Mouse (Mus musculus): ENCODE measurements around the gene Pus10. TPM values are rescaled to one million over a fixed set of nuclear protein-coding genes. Genes with fewer than 3 reads are reported as not detected.

Gene Pus10
- total and polyA plus RNA-seq, 3 experiments, result 43.4 to 416 (median 52.5) TPM

DNA sequence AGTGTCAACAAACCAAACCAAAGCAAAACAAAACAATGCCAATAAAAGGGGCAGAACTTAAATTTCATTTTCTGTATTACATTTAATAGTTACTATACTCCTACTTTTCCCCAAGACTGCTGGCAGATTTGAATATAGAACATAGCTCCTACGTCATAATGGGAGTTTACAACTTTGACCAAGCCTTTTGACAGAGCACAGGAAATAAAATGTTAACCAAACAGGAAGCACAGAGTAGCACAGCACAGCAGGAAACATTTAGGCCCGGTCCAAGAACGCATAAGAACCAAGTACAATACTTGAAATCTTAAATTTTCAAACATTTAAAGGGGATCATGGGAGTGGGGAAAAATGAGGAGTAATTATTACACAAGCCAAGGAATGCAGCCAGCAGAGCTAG, 116.6 kb downstream of the Pus10 start (continued):
- TF ChIP-seq ZMIZ1 (IDR thresholded peaks at IDR 0.05; ENCODE audit: low read depth, low read length) (no peak), POLR2A (IDR thresholded peaks at IDR 0.05; ENCODE audit: control insufficient read depth in 1 of 2, insufficient read depth in 1 of 2, low read depth in 1 of 2, low read length in 2 of 2, poor library complexity in 1 of 2) (no peak)

Other genes starting within 250 kb of the Pus10 start
- gene Ahsa2, start 167.6 kb upstream of the Pus10 start, total RNA-seq (2012; rRNA removed), result 35.6 and 36.2 TPM in 2 replicates
- 10 to 100 TPM in 1 of 2 experiments, not detected in 1; 37.8 TPM for gene Ahsa2, start 167.6 kb upstream of the Pus10 start, polyA plus RNA-seq (2012; ENCODE audit: insufficient read depth in 1 of 2, insufficient read length in 2 of 2, low read depth in 1 of 2, low replicate concordance in 2 of 2, missing spikeins in 1 of 2)
- not detected in 2 replicates for gene 1700093K21Rik, start 144.5 kb upstream of the Pus10 start, total RNA-seq (2012; rRNA removed)
- gene 1700093K21Rik, start 144.5 kb upstream of the Pus10 start, polyA plus RNA-seq (2012; ENCODE audit: insufficient read depth in 1 of 2, insufficient read length in 2 of 2, low read depth in 1 of 2, low replicate concordance in 2 of 2, missing spikeins in 1 of 2), result not detected
- 13.7 and 14.1 TPM in 2 replicates for gene 0610010F05Rik, start 32.0 kb upstream of the Pus10 start, total RNA-seq (2012; rRNA removed)
- 100 to 1,000 TPM in 1 of 2 experiments, 10 to 100 TPM in 1; 13.8 to 156 TPM for gene 0610010F05Rik, start 32.0 kb upstream of the Pus10 start, polyA plus RNA-seq (2012; ENCODE audit: insufficient read depth in 1 of 2, insufficient read length in 2 of 2, low read depth in 1 of 2, low replicate concordance in 2 of 2, missing spikeins in 1 of 2)
- 24.7 and 32.1 TPM in 2 replicates for gene Pex13, start 285 bp downstream of the Pus10 start, total RNA-seq (2012; rRNA removed)
- gene Pex13, start 285 bp downstream of the Pus10 start, polyA plus RNA-seq (2012; ENCODE audit: insufficient read depth in 1 of 2, insufficient read length in 2 of 2, low read depth in 1 of 2, low replicate concordance in 2 of 2, missing spikeins in 1 of 2), result 10 to 100 TPM in 1 of 2 experiments, not detected in 1; 24.7 TPM
- gene Rel, start 105.3 kb downstream of the Pus10 start, total RNA-seq (2012; rRNA removed), result 0.42 and 1.2 TPM in 2 replicates
- gene Rel, start 105.3 kb downstream of the Pus10 start, polyA plus RNA-seq (2012; ENCODE audit: insufficient read depth in 1 of 2, insufficient read length in 2 of 2, low read depth in 1 of 2, low replicate concordance in 2 of 2, missing spikeins in 1 of 2), result 1 to 10 TPM in 1 of 2 experiments, not detected in 1; 2.5 TPM
- gene Papolg, start 229.6 kb downstream of the Pus10 start, total RNA-seq (2012; rRNA removed), result 6.5 and 7.9 TPM in 2 replicates
- gene Papolg, start 229.6 kb downstream of the Pus10 start, polyA plus RNA-seq (2012; ENCODE audit: insufficient read depth in 1 of 2, insufficient read length in 2 of 2, low read depth in 1 of 2, low replicate concordance in 2 of 2, missing spikeins in 1 of 2), result 1 to 10 TPM in 1 of 2 experiments, not detected in 1; 7.9 TPM

Data from MEL (cell line).